Mouse (Mus musculus) heart, embryonic 15.5 days (tissue): ENCODE measurements around the gene Phldb3. TPM values are rescaled to one million over a fixed set of nuclear protein-coding genes. Genes with fewer than 3 reads are reported as not detected.

ENCODE experiments used
- ATAC-seq: fragments of 200-750 bp; cut with Nextera tagmentation; replicated peaks from 2 replicates; pipeline ENCODE4 v1.8.0; 2017; ENCODE audit warnings: low read depth, moderate TSS enrichment; ENCODE audit not compliant: insufficient number of reproducible peaks, insufficient read depth, low FRiP score
- H3K27ac ChIP-seq: fragments of 300-500 bp; sonication (generic); 2 replicates; pipeline ENCODE4 v1.5.1; 2015; ENCODE audit warnings: mild to moderate bottlenecking, inconsistent platforms
- H3K27me3 ChIP-seq: fragments of 300-500 bp; sonication (generic); 2 replicates; pipeline ENCODE4 v1.6.1; 2015; ENCODE audit warnings: inconsistent platforms
- H3K36me3 ChIP-seq: fragments of 300-500 bp; sonication (generic); 2 replicates; pipeline ENCODE4 v1.6.1; 2015; ENCODE audit warnings: mild to moderate bottlenecking, inconsistent platforms
- H3K4me1 ChIP-seq: fragments of 300-500 bp; sonication (generic); replicated peaks from 2 replicates; pipeline ENCODE4 v1.6.1; 2015; ENCODE audit warnings: inconsistent platforms
- H3K4me2 ChIP-seq: fragments of 300-500 bp; sonication (generic); 2 replicates; pipeline ENCODE4 v1.6.1; 2015; ENCODE audit warnings: inconsistent platforms, mild to moderate bottlenecking, moderate library complexity
- H3K4me3 ChIP-seq: fragments of 300-500 bp; sonication (generic); 2 replicates; pipeline ENCODE4 v1.5.1; 2015; ENCODE audit warnings: mild to moderate bottlenecking, inconsistent platforms
- H3K9ac ChIP-seq: fragments of 300-500 bp; sonication (generic); 2 replicates; pipeline ENCODE4 v1.6.1; 2015; ENCODE audit warnings: mild to moderate bottlenecking, inconsistent platforms
- H3K9me3 ChIP-seq: fragments of 300-500 bp; sonication (generic); replicated peaks from 2 replicates; pipeline ENCODE4 v1.6.1; 2016; ENCODE audit warnings: inconsistent platforms
- WGBS: fragments of 180-500 bp; shearing (Covaris S2); methylation state at CpG from one replicate; pipeline ENCODE4 v1.1.7; 2015; ENCODE audit warnings: mixed read lengths; 5-methylcytosine and 5-hydroxymethylcytosine counted together
- polyA plus RNA-seq: library from polyadenylated mRNA; unstranded; fragments of >200 nt; fragmentation: Nextera tagmentation; extraction: Ambion mirVana; gene quantifications from 2 replicates; pipeline ENCODE4 v1.2.1, GENCODE M21; 2015

The Phldb3 gene
- polyA plus RNA-seq, 1 experiment from 2014 or later: 0.06 TPM

- H3K27ac ChIP-seq: no peak overlapping the region
- no peaks in the 10 kb centered on the region for H3K36me3 ChIP-seq
- no peaks in the 10 kb centered on the region for H3K27me3 ChIP-seq
- no peaks in the 10 kb centered on the region for H3K4me1 ChIP-seq
- H3K9ac ChIP-seq: no peak overlapping the region
- ATAC-seq: no peak
- no peak overlapping the region for H3K4me2 ChIP-seq
- WGBS: 51% methylated on average over 9 of the region's 9 CpGs
- H3K9me3 ChIP-seq: no peaks in the 10 kb centered on the region
- no peak overlapping the region for H3K4me3 ChIP-seq
These were observed 54.4 kb downstream of the Phldb3 start for GRCm38 (mm10) chr7:24664959-24665358.

- Histone ChIP-seq H3K4me1 (no peaks in the 10 kb centered on the region), H3K27me3 (no peaks in the 10 kb centered on the region), H3K36me3 (no peaks in the 10 kb centered on the region), H3K9me3 (no peaks in the 10 kb centered on the region), H3K4me3 (no peak overlapping the region), H3K9ac (no peak overlapping the region), H3K4me2 (no peak overlapping the region), H3K27ac (no peak overlapping the region)
- no peak for ATAC-seq
- 88% methylated on average over 23 of the region's 23 CpGs for WGBS
These were observed 61.4 kb downstream of the Phldb3 start for GRCm38 (mm10) chr7:24671944-24672439.

DNA sequence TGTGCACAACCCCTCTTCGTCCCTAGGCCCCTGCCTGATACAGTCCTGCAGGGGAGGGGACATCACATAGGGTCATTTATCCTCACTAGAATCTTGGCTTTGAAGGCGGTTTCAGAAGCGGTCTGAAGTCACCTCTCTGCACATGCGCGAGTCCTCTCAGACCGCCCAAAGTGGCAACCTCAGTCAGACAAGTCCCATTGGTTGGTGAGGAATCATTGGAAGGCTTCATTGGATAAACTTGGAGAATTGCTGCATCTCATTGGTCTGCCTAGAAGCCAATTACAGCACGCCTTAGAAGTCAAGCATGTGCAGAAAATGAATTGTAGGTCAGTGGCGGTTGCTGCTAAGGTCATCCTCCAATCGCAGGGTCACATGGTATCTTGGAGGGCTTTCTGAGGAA lies 66.0 kb downstream of the Phldb3 start, which contains the start of gene Tex101:
TSS of gene Tex101 (minus strand) at position 101 of the 400 bp plus-strand sequence.
- no peak within 1 kb of the TSS for H3K4me2 ChIP-seq
- H3K4me3 ChIP-seq: no peak within 1 kb of the TSS
- no peaks in the 10 kb centered on the region for H3K4me1 ChIP-seq
- no peaks in the 10 kb centered on the region for H3K36me3 ChIP-seq
- no peaks in the 10 kb centered on the region for H3K9me3 ChIP-seq
- no peak within 1 kb of the TSS for H3K9ac ChIP-seq
- WGBS: 79% methylated on average over 9 of the region's 9 CpGs
- ATAC-seq: no peak
- H3K27ac ChIP-seq: no peak within 1 kb of the TSS
- H3K27me3 ChIP-seq: 0 out of 2 replicates have a peak, but pooled peaks cover 4% of the 10 kb centered on the region

Other genes starting within 250 kb of the Phldb3 start
- gene Kcnn4, start 240.5 kb upstream of the Phldb3 start, polyA plus RNA-seq: 1.7 and 8.5 TPM in 2 replicates
- gene Smg9, start 211.1 kb upstream of the Phldb3 start, polyA plus RNA-seq: 17.1 and 23.8 TPM in 2 replicates
- gene Irgc1, start 158.5 kb upstream of the Phldb3 start, polyA plus RNA-seq: not detected in 2 replicates
- 8.2 and 9.9 TPM in 2 replicates for gene Plaur, start 148.3 kb upstream of the Phldb3 start, polyA plus RNA-seq
- gene Cadm4, start 128.7 kb upstream of the Phldb3 start, polyA plus RNA-seq: 1.3 and 2.0 TPM in 2 replicates
- 37.5 and 40.8 TPM in 2 replicates for gene Zfp428, start 103.8 kb upstream of the Phldb3 start, polyA plus RNA-seq
- 0.25 and 0.29 TPM in 2 replicates for gene AC161166.1, start 98.3 kb upstream of the Phldb3 start, polyA plus RNA-seq
- 6.0 and 8.3 TPM in 2 replicates for gene Irgq, start 80.1 kb upstream of the Phldb3 start, polyA plus RNA-seq
- gene Pinlyp, start 64.6 kb upstream of the Phldb3 start, polyA plus RNA-seq: 0.46 TPM in 1 of 2 replicates, not detected in the other
- 56.6 and 83.1 TPM in 2 replicates for gene Xrcc1, start 64.5 kb upstream of the Phldb3 start, polyA plus RNA-seq
- gene Ethe1, start 23.2 kb upstream of the Phldb3 start, polyA plus RNA-seq: 20.5 and 23.6 TPM in 2 replicates
- 0.92 and 1.4 TPM in 2 replicates for gene Zfp575, start 23.1 kb upstream of the Phldb3 start, polyA plus RNA-seq
- gene Lypd3, start 25.8 kb downstream of the Phldb3 start, polyA plus RNA-seq: 0.10 and 0.43 TPM in 2 replicates
- gene Tex101, start 65.9 kb downstream of the Phldb3 start, polyA plus RNA-seq: not detected in 2 replicates
- not detected in 2 replicates for gene BC049730, start 98.5 kb downstream of the Phldb3 start, polyA plus RNA-seq
- not detected in 2 replicates for gene Gm4763, start 116.1 kb downstream of the Phldb3 start, polyA plus RNA-seq
- gene Cd177, start 149.5 kb downstream of the Phldb3 start, polyA plus RNA-seq: 0.13 and 0.27 TPM in 2 replicates
- 0.20 TPM in 1 of 2 replicates, not detected in the other for gene Ceacam10, start 166.4 kb downstream of the Phldb3 start, polyA plus RNA-seq